Mouse (Mus musculus): ENCODE data around the gene Akap6. TPM values are rescaled to one million over a fixed set of nuclear protein-coding genes. Genes with fewer than 3 reads are reported as not detected.

Akap6 gene
- polyA plus RNA-seq, 1 experiment from 2014 or later = 13.3 TPM

- WGBS = 98% methylated on average over 2 of the region's 2 CpGs
- Histone ChIP-seq H3K9me3 (replicated peaks; ENCODE audit: control insufficient read depth, low read length) (no peaks in the 10 kb centered on the region), H3K9ac (ENCODE audit: low read length) (no peak overlapping the region), H3K27me3 (replicated peaks; ENCODE audit: control insufficient read depth, insufficient read depth, low read length) (no peaks in the 10 kb centered on the region), H3K4me3 (ENCODE audit: low read depth, low read length) (no peak overlapping the region), H3K36me3 (ENCODE audit: control insufficient read depth, insufficient read depth, low read length) (no peaks in the 10 kb centered on the region), H3K4me2 (ENCODE audit: low read length) (no peak overlapping the region), H3K27ac (ENCODE audit: low read depth, low read length) (no peak overlapping the region), H3K4me1 (ENCODE audit: control insufficient read depth, insufficient read depth, low read length) (no peaks in the 10 kb centered on the region)
- no peak for ATAC-seq
- no peak for DNase-seq (ENCODE audit: low spot score)
These were observed 64.9 kb downstream of the Akap6 start for GRCm38 (mm10) chr12:52764046-52764445.

GRCm38 (mm10) chr12:52764810-52765209 lies 65.6 kb downstream of the Akap6 start:
- H3K27ac ChIP-seq (ENCODE audit: low read depth, low read length) = no peak overlapping the region
- no peaks in the 10 kb centered on the region for H3K9me3 ChIP-seq (replicated peaks; ENCODE audit: control insufficient read depth, low read length)
- WGBS = 82% methylated on average over 3 of the region's 3 CpGs
- no peak overlapping the region for H3K9ac ChIP-seq (ENCODE audit: low read length)
- DNase-seq (ENCODE audit: low spot score) (no peak), ATAC-seq (no peak)
- no peak overlapping the region for H3K4me2 ChIP-seq (ENCODE audit: low read length)
- no peaks in the 10 kb centered on the region for H3K4me1 ChIP-seq (ENCODE audit: control insufficient read depth, insufficient read depth, low read length)
- H3K36me3 ChIP-seq (ENCODE audit: control insufficient read depth, insufficient read depth, low read length) = no peaks in the 10 kb centered on the region
- H3K4me3 ChIP-seq (ENCODE audit: low read depth, low read length) = no peak overlapping the region
- H3K27me3 ChIP-seq (replicated peaks; ENCODE audit: control insufficient read depth, insufficient read depth, low read length) = no peaks in the 10 kb centered on the region

- H3K9ac ChIP-seq (ENCODE audit: low read length) = no peak overlapping the region
- 69% methylated on average over 3 of the region's 3 CpGs for WGBS
- ATAC-seq = no peak
- H3K9me3 ChIP-seq (replicated peaks; ENCODE audit: control insufficient read depth, low read length) = no peaks in the 10 kb centered on the region
- DNase-seq (ENCODE audit: low spot score) = no peak
- no peak overlapping the region for H3K4me3 ChIP-seq (ENCODE audit: low read depth, low read length)
- no peak overlapping the region for H3K27ac ChIP-seq (ENCODE audit: low read depth, low read length)
- H3K4me1 ChIP-seq (ENCODE audit: control insufficient read depth, insufficient read depth, low read length) = peaks cover 29% of the 10 kb centered on the region
- H3K27me3 ChIP-seq (replicated peaks; ENCODE audit: control insufficient read depth, insufficient read depth, low read length) = no peaks in the 10 kb centered on the region
- H3K36me3 ChIP-seq (ENCODE audit: control insufficient read depth, insufficient read depth, low read length) = no peaks in the 10 kb centered on the region
- H3K4me2 ChIP-seq (ENCODE audit: low read length) = no peak overlapping the region
These were observed 70.4 kb downstream of the Akap6 start for GRCm38 (mm10) chr12:52769561-52769960.

GRCm38 (mm10) chr12:52771931-52772330 lies 72.7 kb downstream of the Akap6 start:
- ATAC-seq = peak; percentile 30
- Histone ChIP-seq H3K27ac (ENCODE audit: low read depth, low read length) (no peak overlapping the region), H3K4me1 (ENCODE audit: control insufficient read depth, insufficient read depth, low read length) (peaks cover 33% of the 10 kb centered on the region), H3K36me3 (ENCODE audit: control insufficient read depth, insufficient read depth, low read length) (no peaks in the 10 kb centered on the region), H3K27me3 (replicated peaks; ENCODE audit: control insufficient read depth, insufficient read depth, low read length) (no peaks in the 10 kb centered on the region), H3K4me3 (ENCODE audit: low read depth, low read length) (no peak overlapping the region), H3K9ac (ENCODE audit: low read length) (no peak overlapping the region), H3K4me2 (ENCODE audit: low read length) (no peak overlapping the region), H3K9me3 (replicated peaks; ENCODE audit: control insufficient read depth, low read length) (no peaks in the 10 kb centered on the region)
- WGBS = 47% methylated on average over 7 of the region's 7 CpGs
- DNase-seq (ENCODE audit: low spot score) = peak; percentile 68

GRCm38 (mm10) chr12:52772494-52773280 lies 73.5 kb downstream of the Akap6 start:
- Histone ChIP-seq H3K4me2 (ENCODE audit: low read length) (peak overlapping the region; percentile 12; the same call in 1 of the 2 replicates), H3K9ac (ENCODE audit: low read length) (no peak overlapping the region), H3K9me3 (replicated peaks; ENCODE audit: control insufficient read depth, low read length) (no peaks in the 10 kb centered on the region), H3K27me3 (replicated peaks; ENCODE audit: control insufficient read depth, insufficient read depth, low read length) (no peaks in the 10 kb centered on the region), H3K27ac (ENCODE audit: low read depth, low read length) (peak overlapping the region; percentile 10; the same call in 1 of the 2 replicates), H3K36me3 (ENCODE audit: control insufficient read depth, insufficient read depth, low read length) (no peaks in the 10 kb centered on the region), H3K4me3 (ENCODE audit: low read depth, low read length) (no peak overlapping the region), H3K4me1 (ENCODE audit: control insufficient read depth, insufficient read depth, low read length) (peaks cover 33% of the 10 kb centered on the region)
- peak; percentile 59 for DNase-seq (ENCODE audit: low spot score)
- ATAC-seq = no peak
- 39% methylated on average over 10 of the region's 11 CpGs for WGBS

GRCm38 (mm10) chr12:52773847-52774246 lies 74.7 kb downstream of the Akap6 start:
- Histone ChIP-seq H3K9me3 (replicated peaks; ENCODE audit: control insufficient read depth, low read length) (no peaks in the 10 kb centered on the region), H3K9ac (ENCODE audit: low read length) (no peak overlapping the region), H3K4me3 (ENCODE audit: low read depth, low read length) (no peak overlapping the region), H3K4me1 (ENCODE audit: control insufficient read depth, insufficient read depth, low read length) (peaks cover 33% of the 10 kb centered on the region), H3K36me3 (ENCODE audit: control insufficient read depth, insufficient read depth, low read length) (no peaks in the 10 kb centered on the region), H3K27me3 (replicated peaks; ENCODE audit: control insufficient read depth, insufficient read depth, low read length) (no peaks in the 10 kb centered on the region), H3K27ac (ENCODE audit: low read depth, low read length) (no peak overlapping the region), H3K4me2 (ENCODE audit: low read length) (no peak overlapping the region)
- DNase-seq (ENCODE audit: low spot score) (peak; percentile 82), ATAC-seq (peak; percentile 51)
- 26% methylated on average over 3 of the region's 3 CpGs for WGBS

GRCm38 (mm10) chr12:52774382-52774781 lies 75.2 kb downstream of the Akap6 start:
- Histone ChIP-seq H3K27ac (ENCODE audit: low read depth, low read length) (peak overlapping the region; percentile 44; the same call in 1 of the 2 replicates), H3K4me1 (ENCODE audit: control insufficient read depth, insufficient read depth, low read length) (peaks cover 33% of the 10 kb centered on the region), H3K4me3 (ENCODE audit: low read depth, low read length) (no peak overlapping the region), H3K27me3 (replicated peaks; ENCODE audit: control insufficient read depth, insufficient read depth, low read length) (no peaks in the 10 kb centered on the region), H3K9ac (ENCODE audit: low read length) (no peak overlapping the region), H3K4me2 (ENCODE audit: low read length) (no peak overlapping the region; the same call in 1 of the 2 replicates), H3K9me3 (replicated peaks; ENCODE audit: control insufficient read depth, low read length) (no peaks in the 10 kb centered on the region), H3K36me3 (ENCODE audit: control insufficient read depth, insufficient read depth, low read length) (no peaks in the 10 kb centered on the region)
- WGBS = 6% methylated on average over 6 of the region's 6 CpGs
- ATAC-seq = peak; percentile 68
- peak; percentile 86 for DNase-seq (ENCODE audit: low spot score)

- H3K36me3 ChIP-seq (ENCODE audit: control insufficient read depth, insufficient read depth, low read length) = no peaks in the 10 kb centered on the region
- peaks cover 7% of the 10 kb centered on the region for H3K4me1 ChIP-seq (ENCODE audit: control insufficient read depth, insufficient read depth, low read length)
- WGBS = 40% methylated on average over 5 of the region's 5 CpGs
- no peak overlapping the region for H3K27ac ChIP-seq (ENCODE audit: low read depth, low read length)
- no peak for DNase-seq (ENCODE audit: low spot score)
- no peak for ATAC-seq
- no peak overlapping the region for H3K4me2 ChIP-seq (ENCODE audit: low read length)
- no peaks in the 10 kb centered on the region for H3K27me3 ChIP-seq (replicated peaks; ENCODE audit: control insufficient read depth, insufficient read depth, low read length)
- H3K9me3 ChIP-seq (replicated peaks; ENCODE audit: control insufficient read depth, low read length) = no peaks in the 10 kb centered on the region
- no peak overlapping the region for H3K9ac ChIP-seq (ENCODE audit: low read length)
- H3K4me3 ChIP-seq (ENCODE audit: low read depth, low read length) = no peak overlapping the region
These were observed 81.0 kb downstream of the Akap6 start for GRCm38 (mm10) chr12:52780216-52780615.

- Histone ChIP-seq H3K4me1 (ENCODE audit: control insufficient read depth, insufficient read depth, low read length) (peaks cover 7% of the 10 kb centered on the region), H3K4me2 (ENCODE audit: low read length) (no peak overlapping the region), H3K4me3 (ENCODE audit: low read depth, low read length) (no peak overlapping the region), H3K27me3 (replicated peaks; ENCODE audit: control insufficient read depth, insufficient read depth, low read length) (no peaks in the 10 kb centered on the region), H3K9me3 (replicated peaks; ENCODE audit: control insufficient read depth, low read length) (no peaks in the 10 kb centered on the region), H3K9ac (ENCODE audit: low read length) (no peak overlapping the region), H3K36me3 (ENCODE audit: control insufficient read depth, insufficient read depth, low read length) (no peaks in the 10 kb centered on the region), H3K27ac (ENCODE audit: low read depth, low read length) (no peak overlapping the region)
- DNase-seq (ENCODE audit: low spot score) (no peak), ATAC-seq (no peak)
- WGBS = 73% methylated on average over 7 of the region's 7 CpGs
These were observed 81.9 kb downstream of the Akap6 start for GRCm38 (mm10) chr12:52781066-52781465.

Data from forebrain, embryonic 14.5 days (tissue).